ENCODE assay signal across 16 mouse cellular contexts in genomic region chr10:19396485-19397137, GRCm38 (mm10). TPM values are rescaled to one million over a fixed set of nuclear protein-coding genes. Genes with fewer than 3 reads are reported as not detected.
DNase-seq lines count a peak whose midpoint lies in the region; ATAC-seq lines count a peak whose summit lies in the region.
"Had no signal": no experiment of that assay in that cellular context is flagged by ENCODE, and none has a peak within 500 bp of the region (broad histone marks: within the 10 kb centered on the region; RNA-seq: fewer than 3 reads in every experiment).

No protein-coding gene starts in this region.

- DNase-seq in layer of hippocampus, adult 18-20 months (ENCODE audit: low spot score in 2 of 2), result peak; percentile 7 to 32
- no peak for DNase-seq in layer of hippocampus, postnatal 25 days (ENCODE audit: extremely low spot score in 1 of 2, low spot score in 1 of 2)
- no peak for DNase-seq in lung, postnatal 4 days
- no peak for DNase-seq in lung, adult 18-20 months
- DNase-seq in heart, adult 18-20 months, result no peak
- DNase-seq: cerebellum, adult 11-12 months; heart, postnatal 14 days had no signal

- H3K4me2 ChIP-seq in forebrain, embryonic 12.5 days, result peak overlapping the region; percentile 34
- peak overlapping the region; percentile 41 for H3K4me2 ChIP-seq in hindbrain, embryonic 16.5 days (ENCODE audit: low read length)
- H3K4me2 ChIP-seq in neural tube, embryonic 13.5 days, result peak overlapping the region; percentile 30
- H3K4me2 ChIP-seq: embryonic facial prominence, embryonic 13.5 days; limb, embryonic 13.5 days had no signal

- no peak overlapping the region for H3K4me3 ChIP-seq in forebrain, embryonic 12.5 days (replicated peaks)
- H3K4me3 ChIP-seq in hindbrain, embryonic 16.5 days (ENCODE audit: low read length), result no peak overlapping the region
- no peak overlapping the region for H3K4me3 ChIP-seq in neural tube, embryonic 13.5 days
- H3K4me3 ChIP-seq: embryonic facial prominence, embryonic 13.5 days; limb, embryonic 13.5 days had no signal

- peak; percentile 94 for ATAC-seq in forebrain, embryonic 12.5 days (ENCODE audit: low FRiP score)
- ATAC-seq in hindbrain, embryonic 16.5 days, result peak; percentile 93
- ATAC-seq in neural tube, embryonic 13.5 days (ENCODE audit: low read depth), result peak; percentile 95

- H3K9ac ChIP-seq in forebrain, embryonic 12.5 days, result no peak overlapping the region
- H3K9ac ChIP-seq in hindbrain, embryonic 16.5 days (ENCODE audit: low read depth, low read length), result no peak overlapping the region
- H3K9ac ChIP-seq in neural tube, embryonic 13.5 days, result no peak overlapping the region
- H3K9ac ChIP-seq: embryonic facial prominence, embryonic 13.5 days; limb, embryonic 13.5 days had no signal

- 14% methylated on average over 9 of the region's 9 CpGs for WGBS in forebrain, embryonic 12.5 days
- WGBS in hindbrain, embryonic 16.5 days, result 9% methylated on average over 9 of the region's 9 CpGs
- 20% methylated on average over 9 of the region's 9 CpGs for WGBS in neural tube, embryonic 13.5 days

- H3K27me3 ChIP-seq in forebrain, embryonic 12.5 days, result no peaks in the 10 kb centered on the region; the same call in 1 of the 2 replicates
- peaks cover 15% of the 10 kb centered on the region for H3K27me3 ChIP-seq in hindbrain, embryonic 16.5 days (replicated peaks; ENCODE audit: control insufficient read depth, insufficient read depth, low read length)
- peaks cover 57% of the 10 kb centered on the region for H3K27me3 ChIP-seq in neural tube, embryonic 13.5 days

- no peaks in the 10 kb centered on the region for H3K36me3 ChIP-seq in forebrain, embryonic 12.5 days (replicated peaks)
- no peaks in the 10 kb centered on the region for H3K36me3 ChIP-seq in hindbrain, embryonic 16.5 days (ENCODE audit: control insufficient read depth, insufficient read depth, low read length)
- no peaks in the 10 kb centered on the region for H3K36me3 ChIP-seq in neural tube, embryonic 13.5 days
- H3K36me3 ChIP-seq: embryonic facial prominence, embryonic 13.5 days; limb, embryonic 13.5 days had no signal

- H3K9me3 ChIP-seq in forebrain, embryonic 12.5 days, result no peaks in the 10 kb centered on the region
- H3K9me3 ChIP-seq in hindbrain, embryonic 16.5 days (ENCODE audit: control insufficient read depth, low read length), result no peaks in the 10 kb centered on the region
- H3K9me3 ChIP-seq in neural tube, embryonic 13.5 days, result no peaks in the 10 kb centered on the region
- H3K9me3 ChIP-seq: embryonic facial prominence, embryonic 13.5 days; limb, embryonic 13.5 days had no signal

- H3K27ac ChIP-seq in forebrain, embryonic 12.5 days, result peak overlapping the region; percentile 64
- no peak overlapping the region for H3K27ac ChIP-seq in hindbrain, embryonic 16.5 days (ENCODE audit: low read depth, low read length)
- H3K27ac ChIP-seq in neural tube, embryonic 13.5 days (replicated peaks), result peak overlapping the region; percentile 34; the same call in 1 of the 2 replicates
- H3K27ac ChIP-seq: embryonic facial prominence, embryonic 13.5 days; limb, embryonic 13.5 days had no signal

- peaks cover 20% of the 10 kb centered on the region for H3K4me1 ChIP-seq in forebrain, embryonic 12.5 days
- H3K4me1 ChIP-seq in hindbrain, embryonic 16.5 days (ENCODE audit: control insufficient read depth, insufficient read depth, low read depth, low read length), result peaks cover 12% of the 10 kb centered on the region
- H3K4me1 ChIP-seq in neural tube, embryonic 13.5 days (replicated peaks), result peaks cover 26% of the 10 kb centered on the region
- H3K4me1 ChIP-seq: embryonic facial prominence, embryonic 13.5 days; limb, embryonic 13.5 days had no signal

RNA-seq across cellular contexts. Expression of gene Olig3, which starts 40.3 kb away (rescaled TPM):
- not detected for total RNA-seq in layer of hippocampus, adult 18-20 months (2021)
- total RNA-seq in layer of hippocampus, postnatal 25 days (2021), result not detected
- polyA plus RNA-seq in forebrain, embryonic 12.5 days (2016; fragmentation: Nextera tagmentation; extraction: Ambion mirVana), result 34.1 and 34.3 TPM in 2 replicates
- polyA plus RNA-seq in hindbrain, embryonic 16.5 days (2015; fragmentation: Nextera tagmentation; extraction: Ambion mirVana), result 5.0 and 6.7 TPM in 2 replicates
- polyA plus RNA-seq in neural tube, embryonic 13.5 days (2015; fragmentation: Nextera tagmentation; extraction: Ambion mirVana), result 21.5 and 26.3 TPM in 2 replicates
- not detected for total RNA-seq in heart, adult 18-20 months (2021)
- total RNA-seq: gastrocnemius, adult 8-10 months; neutrophil, adult 5-6 weeks had no signal
- polyA plus RNA-seq: kidney, embryonic 16.5 days; limb, embryonic 13.5 days; lung, embryonic 16.5 days had no signal

Comparison
In these comparisons a context has a peak if more than half of its experiments do, and no peak if none do; other contexts are left out.
1. DNase-seq: peak in layer of hippocampus, adult 18-20 months (2 of 2); none in layer of hippocampus, postnatal 25 days (0 of 2), lung, postnatal 4 days (0 of 2), lung, adult 18-20 months (0 of 2) and heart, adult 18-20 months (0 of 2).
2. Peak in every context shown above with its lines, with median percentiles within 50 percentile points of each other: ATAC-seq and H3K4me2 ChIP-seq.